Mouse (Mus musculus) liver, embryonic 14.5 days (tissue): ENCODE measurements at regions not wholly inside any gene's neighbourhood (a gene's known extent, or its start where the extent isn't known, plus 50 kb on each side); places are given as distances from the start of the nearest gene placed in this dataset.

Experiments used
- ATAC-seq: fragments of 200-750 bp; cut with Nextera tagmentation; 2 replicates; pipeline ENCODE4 v1.8.0; 2017; ENCODE audit warnings: moderate number of reproducible peaks, mild to moderate bottlenecking, moderate library complexity; ENCODE audit not compliant: insufficient read depth
- DNase-seq, 3 experiments: peaks; one replicate each; pipeline ENCODE4 v3.0.0-alpha.2; 2012 to 2013; ENCODE audit warnings: low read depth in 3 of 3, low spot score in 3 of 3
- H3K27ac ChIP-seq: fragments of 300-500 bp; sonication (generic); 2 replicates; pipeline ENCODE4 v1.5.1; 2014; ENCODE audit warnings: moderate library complexity, mild to moderate bottlenecking, control low read depth, inconsistent platforms
- H3K27me3 ChIP-seq: fragments of 300-500 bp; sonication (generic); 2 replicates; pipeline ENCODE4 v1.6.1; 2014; ENCODE audit warnings: mild to moderate bottlenecking, low read length, moderate library complexity; ENCODE audit not compliant: control insufficient read depth, insufficient read depth
- H3K36me3 ChIP-seq: fragments of 300-500 bp; sonication (generic); replicated peaks from 2 replicates; pipeline ENCODE4 v1.6.1; 2014; ENCODE audit warnings: low read depth; ENCODE audit not compliant: control insufficient read depth, insufficient read depth
- H3K4me1 ChIP-seq, 2 experiments: fragments of 200-500 bp in 1 of 2; fragments of 300-500 bp in 1 of 2; sonication (generic) in 1 of 2; replicated peaks; 2 replicates each; pipeline ENCODE4 v1.6.1; 2012 to 2014; ENCODE audit warnings: antibody characterized with exemption in 1 of 2, inconsistent platforms in 1 of 2, low read length in 1 of 2; ENCODE audit not compliant: control insufficient read depth in 2 of 2, insufficient read depth in 2 of 2
- H3K4me2 ChIP-seq: fragments of 300-500 bp; sonication (generic); 2 replicates; pipeline ENCODE4 v1.6.1; 2014; ENCODE audit warnings: low read depth, mild to moderate bottlenecking, control low read depth, moderate library complexity
- H3K4me3 ChIP-seq, 2 experiments: fragments of 200-500 bp in 1 of 2; fragments of 300-500 bp in 1 of 2; sonication (generic) in 1 of 2; 2 replicates each; pipeline ENCODE4 v1.5.1; 2012 to 2014; ENCODE audit warnings: low read depth in 2 of 2, low read length in 2 of 2, mild to moderate bottlenecking in 2 of 2, control low read depth in 1 of 2, inconsistent platforms in 1 of 2, moderate library complexity in 1 of 2; ENCODE audit not compliant: insufficient read depth in 1 of 2
- H3K9ac ChIP-seq: fragments of 300-500 bp; sonication (generic); replicated peaks from 2 replicates; pipeline ENCODE4 v1.6.1; 2014; ENCODE audit warnings: mild to moderate bottlenecking, control low read depth, moderate library complexity
- H3K9me3 ChIP-seq: fragments of 300-500 bp; sonication (generic); 2 replicates; pipeline ENCODE4 v1.6.1; 2016; ENCODE audit warnings: low read length, mixed read lengths; ENCODE audit not compliant: control insufficient read depth
- CTCF ChIP-seq: IDR thresholded peaks from 2 replicates; pipeline ENCODE4 v1.5.1; 2016; ENCODE audit warnings: antibody characterized with exemption, low read depth, control low read depth
- EP300 ChIP-seq: IDR thresholded peaks from 2 replicates; pipeline ENCODE4 v1.6.1; 2016; ENCODE audit warnings: antibody characterized with exemption, low read depth
- WGBS: fragments of 180-500 bp; shearing (Covaris S2); extraction: QIAGEN DNeasy Blood & Tissue Kit; methylation state at CpG from one replicate; pipeline ENCODE4 v1.1.7; 2014; ENCODE audit not compliant: insufficient replicate concordance; 5-methylcytosine and 5-hydroxymethylcytosine counted together

DNA sequence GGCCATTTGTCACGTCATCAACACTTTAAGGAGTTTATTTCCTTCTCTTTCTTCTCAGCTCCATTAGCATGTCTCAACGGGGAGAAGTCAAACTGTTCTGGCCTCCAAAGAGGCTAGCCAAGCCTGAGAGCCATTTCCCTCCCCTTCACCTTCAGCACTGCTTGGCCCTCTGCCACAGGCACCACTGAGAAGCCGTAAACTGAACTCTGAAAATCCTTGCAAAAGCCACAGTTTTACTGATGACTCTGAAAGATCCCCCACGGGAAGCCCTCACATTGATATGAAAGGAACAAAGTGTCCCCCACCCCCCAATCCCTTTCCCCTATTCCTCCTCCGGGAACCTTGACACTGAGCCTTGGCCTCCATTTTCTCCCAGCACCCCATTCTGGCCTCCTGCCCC is 188.1 kb upstream of the Arid1b start:
- Histone ChIP-seq H3K27me3 (no peaks in the 10 kb centered on the region), H3K27ac (no peak overlapping the region), H3K9me3 (no peaks in the 10 kb centered on the region), H3K4me2 (no peak overlapping the region), H3K9ac (no peak overlapping the region), H3K36me3 (no peaks in the 10 kb centered on the region), H3K4me3 (no peak overlapping the region), H3K4me1 (no peaks in the 10 kb centered on the region)
- TF ChIP-seq CTCF (no peak), EP300 (no peak)
- DNase-seq, result no peak
- WGBS, result 39% methylated on average over 5 of the region's 5 CpGs
- no peak for ATAC-seq

- Histone ChIP-seq H3K9me3 (no peaks in the 10 kb centered on the region), H3K36me3 (no peaks in the 10 kb centered on the region), H3K9ac (no peak overlapping the region), H3K27me3 (no peaks in the 10 kb centered on the region), H3K27ac (no peak overlapping the region), H3K4me1 (no peaks in the 10 kb centered on the region), H3K4me3 (no peak overlapping the region), H3K4me2 (no peak overlapping the region)
- DNase-seq, result no peak
- no peak for ATAC-seq
- no peak for TF ChIP-seq EP300
- no peak for TF ChIP-seq CTCF
- WGBS, result 56% methylated on average over 3 of the region's 3 CpGs
Observed at GRCm38 (mm10) chr17:4808926-4809325, 185.2 kb upstream of the Arid1b start.

DNA sequence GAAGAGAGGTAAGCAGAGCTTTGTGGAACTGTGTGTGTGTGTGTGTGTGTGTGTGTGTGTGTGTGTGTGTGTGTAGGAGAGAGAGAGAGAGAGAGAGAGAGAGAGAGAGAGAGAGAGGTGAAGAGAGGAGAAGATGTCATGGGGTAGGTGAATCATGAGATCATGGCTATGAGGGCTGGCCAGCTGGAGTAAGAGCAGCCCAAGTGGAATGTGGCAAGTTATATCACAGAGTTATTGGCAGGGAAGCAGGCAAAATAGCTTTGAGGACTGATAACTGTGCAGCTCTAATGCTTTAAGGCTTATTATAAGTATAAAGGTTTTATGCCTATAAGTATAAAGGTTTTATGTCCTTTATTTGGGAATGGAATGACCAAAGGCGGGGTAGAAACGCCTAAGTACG is 180.9 kb upstream of the Arid1b start:
- Histone ChIP-seq H3K4me1 (no peaks in the 10 kb centered on the region), H3K9ac (no peak overlapping the region), H3K27ac (no peak overlapping the region), H3K4me2 (no peak overlapping the region), H3K27me3 (no peaks in the 10 kb centered on the region), H3K9me3 (no peaks in the 10 kb centered on the region), H3K36me3 (no peaks in the 10 kb centered on the region), H3K4me3 (no peak overlapping the region)
- no peak for DNase-seq
- TF ChIP-seq CTCF, result no peak
- TF ChIP-seq EP300, result no peak
- ATAC-seq, result no peak
- 75% methylated on average over 3 of the region's 3 CpGs for WGBS

DNA sequence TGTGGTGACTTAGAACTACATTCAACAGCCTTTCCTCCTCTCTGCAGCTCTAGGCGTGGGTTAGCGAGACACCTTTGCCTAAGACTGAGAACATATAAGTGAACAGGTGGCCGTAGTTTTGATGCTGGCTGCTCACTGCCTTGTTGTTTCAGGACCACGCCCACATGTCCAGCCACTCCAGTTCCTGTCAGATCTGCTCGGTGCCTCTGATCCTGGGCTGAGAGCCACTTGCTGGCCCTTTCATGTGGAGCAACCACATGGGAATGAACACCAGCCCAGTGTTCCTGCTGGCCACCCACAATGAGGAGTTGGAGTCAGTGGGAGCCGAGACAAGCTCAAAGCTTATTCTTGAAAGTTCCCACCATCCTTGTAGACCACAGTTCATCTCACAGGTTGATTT is 180.5 kb upstream of the Arid1b start:
- ATAC-seq (no peak), DNase-seq (no peak)
- no peak overlapping the region for H3K9ac ChIP-seq
- H3K27ac ChIP-seq, result no peak overlapping the region
- H3K27me3 ChIP-seq, result no peaks in the 10 kb centered on the region
- no peaks in the 10 kb centered on the region for H3K4me1 ChIP-seq
- H3K4me3 ChIP-seq, result no peak overlapping the region
- no peaks in the 10 kb centered on the region for H3K9me3 ChIP-seq
- no peaks in the 10 kb centered on the region for H3K36me3 ChIP-seq
- H3K4me2 ChIP-seq, result no peak overlapping the region
- WGBS, result 66% methylated on average over 6 of the region's 6 CpGs
- TF ChIP-seq CTCF (no peak), EP300 (no peak)

- no peaks in the 10 kb centered on the region for H3K27me3 ChIP-seq
- H3K4me1 ChIP-seq, result no peaks in the 10 kb centered on the region
- no peaks in the 10 kb centered on the region for H3K36me3 ChIP-seq
- 58% methylated on average over 8 of the region's 8 CpGs for WGBS
- H3K27ac ChIP-seq, result no peak overlapping the region
- DNase-seq (no peak), ATAC-seq (no peak)
- TF ChIP-seq EP300, result no peak
- no peak overlapping the region for H3K4me3 ChIP-seq
- no peaks in the 10 kb centered on the region for H3K9me3 ChIP-seq
- no peak overlapping the region for H3K9ac ChIP-seq
- no peak overlapping the region for H3K4me2 ChIP-seq
Observed at GRCm38 (mm10) chr17:4825221-4825895, 168.8 kb upstream of the Arid1b start.
